Mouse (Mus musculus) stomach, embryonic 16.5 days (tissue): Measurements from ENCODE around the gene Pld3. TPM values are rescaled to one million over a fixed set of nuclear protein-coding genes. Genes with fewer than 3 reads are reported as not detected.

Experiments used
- ATAC-seq: fragments of 200-750 bp; cut with Nextera tagmentation; 2 replicates; pipeline ENCODE4 v1.8.0; 2017; ENCODE audit warnings: moderate number of reproducible peaks, moderate TSS enrichment; ENCODE audit not compliant: insufficient read depth, low FRiP score
- H3K27ac ChIP-seq: fragments of 300-500 bp; sonication (generic); 2 replicates; pipeline ENCODE4 v1.5.1; 2014; ENCODE audit warnings: low read length
- H3K27me3 ChIP-seq: fragments of 300-500 bp; sonication (generic); 2 replicates; pipeline ENCODE4 v1.6.1; 2014; ENCODE audit warnings: low read length, control low read depth, mixed read lengths; ENCODE audit not compliant: control insufficient read depth, insufficient read depth
- H3K36me3 ChIP-seq: fragments of 300-500 bp; sonication (generic); 2 replicates; pipeline ENCODE4 v1.6.1; 2014; ENCODE audit warnings: low read length; ENCODE audit not compliant: control insufficient read depth, insufficient read depth
- H3K4me1 ChIP-seq: fragments of 300-500 bp; sonication (generic); 2 replicates; pipeline ENCODE4 v1.6.1; 2014; ENCODE audit warnings: low read length, control low read depth, mixed read lengths; ENCODE audit not compliant: control insufficient read depth, insufficient read depth
- H3K4me2 ChIP-seq: fragments of 300-500 bp; sonication (generic); 2 replicates; pipeline ENCODE4 v1.6.1; 2014; ENCODE audit warnings: low read depth, low read length, mixed read lengths
- H3K4me3 ChIP-seq: fragments of 300-500 bp; sonication (generic); replicated peaks from 2 replicates; pipeline ENCODE4 v1.5.1; 2014; ENCODE audit warnings: mild to moderate bottlenecking, low read length
- H3K9ac ChIP-seq: fragments of 300-500 bp; sonication (generic); 2 replicates; pipeline ENCODE4 v1.6.1; 2014; ENCODE audit warnings: low read length
- H3K9me3 ChIP-seq: fragments of 300-500 bp; sonication (generic); replicated peaks from 2 replicates; pipeline ENCODE4 v1.6.1; 2016; ENCODE audit warnings: low read length, control low read depth; ENCODE audit not compliant: control insufficient read depth
- WGBS: fragments of 180-500 bp; shearing (Covaris S2); extraction: QIAGEN DNeasy Blood & Tissue Kit; methylation state at CpG from one replicate; pipeline ENCODE4 v1.1.7; 2014; 5-methylcytosine and 5-hydroxymethylcytosine counted together
- polyA plus RNA-seq: library from polyadenylated mRNA; unstranded; fragments of >200 nt; fragmentation: Nextera tagmentation; extraction: Ambion mirVana; gene quantifications from 2 replicates; pipeline ENCODE4 v1.2.1, GENCODE M21; 2015

Gene Pld3
- polyA plus RNA-seq, 1 experiment from 2014 or later: 93.5 TPM

DNA sequence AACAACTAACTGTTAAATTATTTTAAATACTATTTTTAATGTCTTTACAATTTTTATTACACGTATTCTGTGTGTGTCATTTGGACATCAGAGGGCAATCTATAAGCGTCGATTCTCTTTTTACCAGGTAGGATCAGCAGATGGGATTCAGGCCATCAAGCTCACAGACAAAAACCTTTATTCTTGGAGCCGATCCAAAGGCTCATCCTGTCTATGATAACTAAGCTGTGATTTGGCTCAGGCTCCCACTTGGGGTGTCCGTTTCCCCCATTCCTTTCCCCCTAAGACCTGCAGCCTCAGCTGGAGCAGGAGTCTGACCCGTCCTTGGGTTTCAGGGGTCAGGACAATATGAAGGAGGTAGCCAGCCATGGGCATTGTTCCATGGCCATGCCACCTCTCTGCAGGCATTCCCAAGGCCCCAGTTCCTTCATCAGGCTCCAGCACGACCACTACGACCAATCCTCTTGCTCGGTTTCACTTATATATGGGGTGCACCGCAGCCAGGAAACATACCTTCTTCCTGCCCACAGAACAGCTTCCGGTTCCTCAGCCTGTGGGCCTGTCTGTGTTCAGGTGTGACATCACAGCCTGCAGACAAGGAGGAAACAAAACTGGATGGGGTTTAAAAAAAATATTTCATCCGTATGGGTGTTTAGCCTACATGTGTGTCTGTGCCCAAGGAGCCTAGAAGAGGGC, 8.2 kb downstream of the Pld3 start:
- no peak for ATAC-seq
- no peaks in the 10 kb centered on the region for H3K9me3 ChIP-seq
- H3K4me2 ChIP-seq: no peak overlapping the region
- H3K36me3 ChIP-seq: no peaks in the 10 kb centered on the region
- no peak overlapping the region for H3K9ac ChIP-seq
- peaks cover 15% of the 10 kb centered on the region for H3K4me1 ChIP-seq
- H3K27me3 ChIP-seq: no peaks in the 10 kb centered on the region
- WGBS: 73% methylated on average over 12 of the region's 12 CpGs
- no peak overlapping the region for H3K27ac ChIP-seq
- no peak overlapping the region for H3K4me3 ChIP-seq

DNA sequence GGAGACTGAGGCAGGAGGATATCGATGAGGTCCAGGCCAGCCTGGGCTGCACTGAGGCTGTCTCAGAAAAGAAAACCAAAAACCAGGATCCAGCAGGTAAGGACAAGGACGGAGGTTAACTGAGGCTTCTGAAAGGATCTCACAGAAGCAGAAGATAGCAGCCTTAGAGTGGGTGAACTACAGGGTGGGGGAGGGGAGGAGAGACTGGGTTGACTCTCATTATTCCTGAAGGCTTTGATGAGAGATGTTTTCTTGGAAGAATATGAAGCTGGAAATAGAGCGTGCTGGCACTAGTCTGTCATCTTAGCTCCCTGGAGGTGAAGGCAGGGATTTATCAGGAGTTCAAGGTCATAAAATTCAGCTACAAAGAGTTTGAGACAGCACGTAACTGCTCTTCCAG, 9.2 kb downstream of the Pld3 start:
- 82% methylated on average over 4 of the region's 4 CpGs for WGBS

DNA sequence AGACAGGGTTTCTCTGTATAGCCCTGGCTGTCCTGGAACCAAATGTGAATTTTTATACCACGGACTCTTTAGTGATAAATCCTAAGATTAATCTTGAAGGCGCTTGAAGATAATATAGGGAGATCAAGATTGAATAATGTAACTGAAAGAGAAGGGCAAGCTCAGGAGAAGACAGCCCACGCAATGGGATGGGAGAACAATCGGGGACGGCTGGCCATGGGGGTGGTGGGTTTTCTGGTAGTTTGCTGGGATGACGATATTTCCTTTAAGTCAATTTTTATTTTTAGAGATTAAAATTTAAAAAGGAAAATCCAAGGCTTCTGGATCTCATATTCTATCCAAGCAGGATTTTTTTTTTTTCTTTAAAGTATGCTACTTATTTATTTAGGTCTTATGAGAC, 10.0 kb downstream of the Pld3 start:
- peak overlapping the region; percentile 97 for H3K4me2 ChIP-seq
- peak overlapping the region; percentile 63 for H3K4me3 ChIP-seq
- H3K4me1 ChIP-seq: peaks cover 15% of the 10 kb centered on the region
- ATAC-seq: no peak
- H3K9me3 ChIP-seq: no peaks in the 10 kb centered on the region
- no peaks in the 10 kb centered on the region for H3K36me3 ChIP-seq
- peak overlapping the region; percentile 52 for H3K27ac ChIP-seq
- peak overlapping the region; percentile 83 for H3K9ac ChIP-seq
- H3K27me3 ChIP-seq: no peaks in the 10 kb centered on the region
- WGBS: 21% methylated on average over 6 of the region's 6 CpGs

More for the DNA sequence above, 9.2 kb downstream of the Pld3 start:
- H3K9ac ChIP-seq: no peak overlapping the region; the same call in 1 of the 2 replicates
- H3K4me2 ChIP-seq: no peak overlapping the region
- no peak for ATAC-seq
- no peaks in the 10 kb centered on the region for H3K36me3 ChIP-seq
- no peaks in the 10 kb centered on the region for H3K9me3 ChIP-seq
- H3K4me3 ChIP-seq: no peak overlapping the region
- peaks cover 15% of the 10 kb centered on the region for H3K4me1 ChIP-seq
- H3K27me3 ChIP-seq: no peaks in the 10 kb centered on the region
- H3K27ac ChIP-seq: peak overlapping the region; percentile 49; the same call in 1 of the 2 replicates

DNA sequence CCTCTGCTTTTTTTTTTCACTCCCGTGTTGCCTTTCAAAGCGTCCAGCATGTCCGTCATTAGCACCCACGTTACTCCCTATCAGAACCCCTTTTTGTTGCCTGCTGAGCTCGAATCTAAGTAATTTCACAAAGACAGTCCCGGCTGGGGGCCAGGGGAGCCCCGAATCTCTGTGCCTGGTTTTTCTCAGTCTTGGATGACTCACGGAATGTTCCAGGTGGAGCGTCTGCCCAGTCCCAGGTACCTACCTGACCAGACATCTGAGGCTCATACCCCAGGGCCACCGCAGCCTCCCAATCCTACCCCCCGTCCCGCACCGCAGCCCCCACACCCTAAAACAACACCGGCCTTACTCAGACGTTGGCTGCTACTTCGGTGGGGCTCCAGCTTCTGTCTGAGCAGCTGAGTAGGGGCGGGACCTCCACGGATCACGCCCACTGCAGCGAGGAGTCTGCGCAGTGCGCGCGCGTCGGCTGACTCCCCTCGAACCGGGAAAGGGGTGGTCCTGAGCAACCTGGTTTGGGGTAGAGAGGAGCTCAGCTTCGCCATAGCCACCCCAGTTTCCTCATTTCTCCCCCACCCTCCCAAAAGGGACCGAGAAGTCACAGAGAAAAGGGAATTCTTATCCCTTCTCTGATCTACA, 10.5 kb downstream of the Pld3 start:
- H3K9me3 ChIP-seq: no peaks in the 10 kb centered on the region

DNA sequence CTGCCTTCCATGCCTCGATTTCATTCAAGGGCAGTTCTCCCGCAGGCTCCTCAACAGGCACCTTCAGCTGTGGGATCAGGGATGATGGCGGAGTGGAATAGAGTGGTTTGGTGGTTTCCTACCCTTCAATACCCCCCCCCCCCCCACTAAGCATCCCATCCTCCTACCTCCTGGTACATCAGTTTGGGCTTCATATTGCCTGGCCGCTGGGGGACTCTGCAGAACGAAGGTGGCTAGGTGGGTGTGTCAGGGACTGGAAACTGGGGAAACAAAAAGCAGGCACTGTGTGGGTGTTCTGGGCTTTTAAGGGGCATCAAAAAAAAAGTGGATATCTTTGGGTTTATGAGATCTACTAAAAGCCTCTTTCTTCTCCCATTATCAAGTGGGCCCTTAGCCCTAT, 11.1 kb downstream of the Pld3 start:
- no peaks in the 10 kb centered on the region for H3K9me3 ChIP-seq
- H3K4me3 ChIP-seq: peak overlapping the region; percentile 63
- peaks cover 15% of the 10 kb centered on the region for H3K4me1 ChIP-seq
- WGBS: 60% methylated on average over 5 of the region's 5 CpGs
- no peaks in the 10 kb centered on the region for H3K27me3 ChIP-seq
- no peaks in the 10 kb centered on the region for H3K36me3 ChIP-seq
- ATAC-seq: no peak
- H3K9ac ChIP-seq: peak overlapping the region; percentile 83
- no peak overlapping the region for H3K27ac ChIP-seq
- peak overlapping the region; percentile 97 for H3K4me2 ChIP-seq

More for the DNA sequence above, 10.5 kb downstream of the Pld3 start:
- Histone ChIP-seq H3K4me1 (peaks cover 15% of the 10 kb centered on the region), H3K27ac (peak overlapping the region; percentile 52), H3K36me3 (no peaks in the 10 kb centered on the region), H3K9ac (peak overlapping the region; percentile 83), H3K27me3 (no peaks in the 10 kb centered on the region), H3K4me2 (peak overlapping the region; percentile 97), H3K4me3 (peak overlapping the region; percentile 63)
- 1% methylated on average over 30 of the region's 30 CpGs for WGBS
- ATAC-seq: peak; percentile 92

DNA sequence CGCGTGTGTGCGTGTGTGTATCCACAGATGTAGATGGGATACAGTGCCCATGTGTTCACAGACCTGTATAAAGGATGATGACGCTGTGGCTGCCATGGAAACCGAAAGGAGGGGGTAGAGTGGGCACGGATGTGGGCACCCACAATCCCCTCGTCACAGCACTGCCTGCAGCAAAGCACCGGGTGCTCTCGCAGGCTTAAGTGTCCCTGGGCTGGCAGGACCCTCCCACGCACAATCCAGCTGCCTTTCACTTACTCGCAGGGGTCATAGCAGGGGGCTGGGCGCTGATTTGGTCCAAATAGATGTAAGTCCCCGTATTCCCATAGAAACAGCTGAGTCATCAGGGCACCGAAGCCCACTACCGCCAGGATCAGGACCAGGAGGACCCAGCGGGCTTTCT, 11.6 kb downstream of the Pld3 start:
- H3K9me3 ChIP-seq: no peaks in the 10 kb centered on the region
- no peaks in the 10 kb centered on the region for H3K27me3 ChIP-seq
- no peak overlapping the region for H3K4me2 ChIP-seq
- no peak overlapping the region for H3K4me3 ChIP-seq
- H3K4me1 ChIP-seq: peaks cover 15% of the 10 kb centered on the region
- no peak for ATAC-seq
- no peak overlapping the region for H3K27ac ChIP-seq
- H3K9ac ChIP-seq: no peak overlapping the region
- H3K36me3 ChIP-seq: no peaks in the 10 kb centered on the region
- WGBS: 79% methylated on average over 16 of the region's 16 CpGs

DNA sequence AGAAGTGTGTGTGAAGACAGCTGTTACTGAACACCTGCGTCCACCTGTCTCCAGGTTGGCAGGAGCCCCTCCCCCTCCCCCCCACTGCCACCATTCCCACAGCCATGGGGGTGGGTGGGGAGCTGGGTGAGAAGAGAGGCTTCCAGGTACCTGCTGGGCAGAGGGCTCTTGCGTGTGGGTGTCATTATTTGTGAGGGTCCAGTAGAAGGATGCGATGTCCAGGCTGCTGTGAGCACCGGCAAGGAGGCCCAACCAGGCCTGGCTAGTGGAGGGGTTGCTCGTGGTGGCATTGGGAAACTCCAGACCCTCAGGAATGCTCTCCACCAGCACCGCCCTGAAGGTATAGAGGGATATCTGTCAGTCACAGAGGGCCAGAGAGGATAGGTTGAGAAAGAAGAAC, 12.1 kb downstream of the Pld3 start:
- H3K27ac ChIP-seq: no peak overlapping the region
- ATAC-seq: no peak
- H3K9me3 ChIP-seq: no peaks in the 10 kb centered on the region
- H3K4me1 ChIP-seq: peaks cover 15% of the 10 kb centered on the region
- 77% methylated on average over 6 of the region's 6 CpGs for WGBS
- no peak overlapping the region for H3K4me3 ChIP-seq
- H3K36me3 ChIP-seq: 0 out of 2 replicates have a peak, but pooled peaks cover 4% of the 10 kb centered on the region
- no peak overlapping the region for H3K9ac ChIP-seq
- H3K4me2 ChIP-seq: no peak overlapping the region
- H3K27me3 ChIP-seq: no peaks in the 10 kb centered on the region

DNA sequence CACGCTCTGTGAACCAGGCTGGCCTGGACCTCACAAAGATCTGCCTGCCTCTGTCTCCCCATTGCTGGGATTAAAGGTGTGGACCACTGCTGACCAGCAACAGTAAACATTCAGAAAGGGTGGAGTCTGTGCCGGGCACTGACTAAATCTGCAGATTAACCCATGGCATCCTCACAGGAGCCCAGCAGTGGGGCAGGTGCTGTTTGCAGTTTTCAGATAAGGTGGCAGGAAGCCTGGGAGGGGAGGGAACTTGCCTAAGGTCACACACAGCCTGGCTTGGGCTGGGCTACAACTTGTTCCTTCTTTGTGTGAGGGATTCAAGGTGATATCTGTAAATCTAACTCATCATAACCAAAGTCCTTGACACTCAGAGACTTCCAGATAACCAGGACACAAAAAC, 12.5 kb downstream of the Pld3 start:
- H3K9me3 ChIP-seq: no peaks in the 10 kb centered on the region
- 0 out of 2 replicates have a peak, but pooled peaks cover 8% of the 10 kb centered on the region for H3K36me3 ChIP-seq
- no peak overlapping the region for H3K4me2 ChIP-seq
- peaks cover 15% of the 10 kb centered on the region for H3K4me1 ChIP-seq
- no peaks in the 10 kb centered on the region for H3K27me3 ChIP-seq
- H3K4me3 ChIP-seq: no peak overlapping the region
- H3K9ac ChIP-seq: no peak overlapping the region
- 55% methylated on average over 2 of the region's 2 CpGs for WGBS
- peak; percentile 14; the same call in 1 of the 2 replicates for ATAC-seq
- H3K27ac ChIP-seq: no peak overlapping the region; the same call in 1 of the 2 replicates

DNA sequence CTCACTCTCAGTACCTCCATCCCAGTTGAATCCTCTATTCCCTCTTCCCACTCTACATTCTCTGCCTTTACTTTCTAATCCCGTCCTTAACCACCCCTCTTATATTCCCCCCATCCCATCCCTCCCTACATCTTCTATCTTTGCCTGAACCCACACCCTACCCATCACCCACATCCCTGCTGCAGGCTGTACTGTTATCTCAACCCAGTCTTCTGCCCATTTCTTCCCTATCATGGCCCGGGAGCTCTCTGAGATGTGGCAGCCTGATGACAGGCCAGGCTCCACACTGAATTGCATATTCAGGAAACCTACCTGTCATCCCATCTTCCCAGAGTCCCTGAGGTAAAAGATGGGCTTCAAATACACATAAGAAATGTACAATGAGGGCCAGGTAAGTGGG, 14.2 kb downstream of the Pld3 start:
- Histone ChIP-seq H3K4me2 (no peak overlapping the region), H3K9me3 (no peaks in the 10 kb centered on the region), H3K27ac (no peak overlapping the region), H3K36me3 (0 out of 2 replicates have a peak, but pooled peaks cover 9% of the 10 kb centered on the region), H3K4me1 (peaks cover 14% of the 10 kb centered on the region), H3K4me3 (no peak overlapping the region), H3K9ac (no peak overlapping the region), H3K27me3 (no peaks in the 10 kb centered on the region)
- WGBS: 88% methylated on average over 2 of the region's 2 CpGs
- ATAC-seq: no peak
